Comparison of ENCODE assay signal across 23 mouse cellular contexts in genomic region chr4:28242272-28242671, GRCm38 (mm10).
DNase-seq lines count a peak whose midpoint lies in the region; ATAC-seq lines count a peak whose summit lies in the region.
"Had no signal": no experiment of that assay in that cellular context is flagged by ENCODE, and none has a peak within 500 bp of the region (broad histone marks: within the 10 kb centered on the region; RNA-seq: fewer than 3 reads in every experiment).

No protein-coding gene starts in this region.

- H3K9me3 ChIP-seq in forebrain, embryonic 15.5 days, result no peaks in the 10 kb centered on the region
- no peaks in the 10 kb centered on the region for H3K9me3 ChIP-seq in forebrain, embryonic 12.5 days
- no peaks in the 10 kb centered on the region for H3K9me3 ChIP-seq in forebrain, embryonic 16.5 days (ENCODE audit: control insufficient read depth, low read length)
- H3K9me3 ChIP-seq: embryonic facial prominence, embryonic 10.5 days; heart, embryonic 10.5 days; hindbrain, embryonic 12.5 days had no signal

- H3K4me2 ChIP-seq in forebrain, embryonic 15.5 days (replicated peaks), result no peak overlapping the region
- H3K4me2 ChIP-seq in forebrain, embryonic 12.5 days, result no peak overlapping the region
- H3K4me2 ChIP-seq in forebrain, embryonic 16.5 days (ENCODE audit: low read length), result no peak overlapping the region
- H3K4me2 ChIP-seq: hindbrain, embryonic 12.5 days had no signal

- no peaks in the 10 kb centered on the region for H3K4me1 ChIP-seq in forebrain, embryonic 15.5 days
- no peaks in the 10 kb centered on the region for H3K4me1 ChIP-seq in forebrain, embryonic 12.5 days
- H3K4me1 ChIP-seq in forebrain, embryonic 16.5 days (replicated peaks; ENCODE audit: control insufficient read depth, insufficient read depth, low read length), result no peaks in the 10 kb centered on the region
- H3K4me1 ChIP-seq: embryonic facial prominence, embryonic 10.5 days; heart, embryonic 10.5 days; hindbrain, embryonic 12.5 days had no signal

- whole genome bisulfite sequencing in forebrain, embryonic 15.5 days, result 85% methylated on average over 1 of the region's 1 CpGs
- 98% methylated on average over 1 of the region's 1 CpGs for WGBS in forebrain, embryonic 12.5 days
- WGBS in forebrain, embryonic 16.5 days, result 74% methylated on average over 1 of the region's 1 CpGs

- H3K27ac ChIP-seq in forebrain, embryonic 15.5 days (replicated peaks), result no peak overlapping the region
- H3K27ac ChIP-seq in forebrain, embryonic 12.5 days, result no peak overlapping the region
- no peak overlapping the region for H3K27ac ChIP-seq in forebrain, embryonic 16.5 days (ENCODE audit: low read length)
- H3K27ac ChIP-seq: embryonic facial prominence, embryonic 10.5 days; heart, embryonic 10.5 days; hindbrain, embryonic 12.5 days had no signal

- no peak overlapping the region for H3K4me3 ChIP-seq in forebrain, embryonic 15.5 days
- no peak overlapping the region for H3K4me3 ChIP-seq in forebrain, embryonic 12.5 days (replicated peaks)
- H3K4me3 ChIP-seq in forebrain, embryonic 16.5 days (replicated peaks; ENCODE audit: low read length), result no peak overlapping the region
- H3K4me3 ChIP-seq: embryonic facial prominence, embryonic 10.5 days; heart, embryonic 10.5 days; hindbrain, embryonic 12.5 days had no signal

- H3K27me3 ChIP-seq in forebrain, embryonic 15.5 days, result no peaks in the 10 kb centered on the region
- no peaks in the 10 kb centered on the region for H3K27me3 ChIP-seq in forebrain, embryonic 12.5 days
- no peaks in the 10 kb centered on the region for H3K27me3 ChIP-seq in forebrain, embryonic 16.5 days (replicated peaks; ENCODE audit: control insufficient read depth, insufficient read depth, low read length)
- H3K27me3 ChIP-seq: CH12.LX; hindbrain, embryonic 12.5 days; Patski had no signal

- H3K36me3 ChIP-seq in forebrain, embryonic 15.5 days, result no peaks in the 10 kb centered on the region
- H3K36me3 ChIP-seq in forebrain, embryonic 12.5 days (replicated peaks), result no peaks in the 10 kb centered on the region
- no peaks in the 10 kb centered on the region for H3K36me3 ChIP-seq in forebrain, embryonic 16.5 days (ENCODE audit: control insufficient read depth, insufficient read depth)
- H3K36me3 ChIP-seq: embryonic facial prominence, embryonic 10.5 days; heart, embryonic 10.5 days; hindbrain, embryonic 12.5 days had no signal

- DNase-seq in cerebellum, postnatal 14 days, result peak; percentile 29 to 59
- no peak for DNase-seq in cerebellum, postnatal 36 days
- peak; percentile 21 for DNase-seq in brain, adult 2 months (ENCODE audit: low read depth, low spot score)
- DNase-seq in right cerebral cortex, postnatal 25 days, result no peak
- DNase-seq: adrenal gland, postnatal 25 days; cerebellum, adult 11-12 months; gastrocnemius, postnatal 10 days; heart, adult 18-20 months; heart, postnatal 10 days; heart, postnatal 4 days; kidney, adult 11 months; kidney, adult 9 months had no signal

- ATAC-seq in forebrain, embryonic 15.5 days (replicated peaks), result peak; percentile 79; the same call in 1 of the 2 replicates
- no peak for ATAC-seq in forebrain, embryonic 12.5 days (ENCODE audit: low FRiP score)
- ATAC-seq in forebrain, embryonic 16.5 days, result peak; percentile 80
- no peak for ATAC-seq in erythroid progenitor cell, adult 5-6 weeks (replicated peaks; ENCODE audit: low FRiP score, poor library complexity, severe bottlenecking)
- ATAC-seq: activated CD4-positive, CD25-positive, alpha-beta regulatory T cell, adult 4 months; hindbrain, embryonic 16.5 days; Patski had no signal

- no peak overlapping the region for H3K9ac ChIP-seq in forebrain, embryonic 15.5 days (replicated peaks)
- no peak overlapping the region for H3K9ac ChIP-seq in forebrain, embryonic 12.5 days
- no peak overlapping the region for H3K9ac ChIP-seq in forebrain, embryonic 16.5 days (replicated peaks; ENCODE audit: low read depth, low read length)
- H3K9ac ChIP-seq: hindbrain, embryonic 12.5 days had no signal

Comparison
In these comparisons a context has a peak if more than half of its experiments do, and no peak if none do; other contexts are left out.
1. DNase-seq: peak in cerebellum, postnatal 14 days (2 of 2) and brain, adult 2 months (single experiment); none in cerebellum, postnatal 36 days (0 of 2) and right cerebral cortex, postnatal 25 days (single experiment).
2. ATAC-seq: peak in forebrain, embryonic 15.5 days (single experiment) and forebrain, embryonic 16.5 days (single experiment); none in forebrain, embryonic 12.5 days (single experiment) and erythroid progenitor cell, adult 5-6 weeks (single experiment).